Mouse (Mus musculus): ENCODE data around the gene Gm29427.
A peak's percentile ranks its signal among the peaks of the same experiment; 100 is the strongest.
"Not testable (repeated sequence)": the region's sequence is repeated elsewhere in the genome, so short reads cannot be mapped to it uniquely, and the experiment has no call there.

The Gm29427 gene

GRCm38 (mm10) chr1:130731741-130732337 is 16.2 kb upstream of the Gm29427 start, which contains the start of gene AA986860:
AA986860 (plus strand) TSS chr1:130731976.
- DNase-seq (ENCODE audit: low spot score), result peak; percentile 19

- DNase-seq (ENCODE audit: low spot score), result no peak
Measured at GRCm38 (mm10) chr1:130729153-130729552, 13.6 kb upstream of the Gm29427 start, which contains the start of gene Pfkfb2. Pfkfb2 (minus strand) TSS chr1:130729253.

DNA sequence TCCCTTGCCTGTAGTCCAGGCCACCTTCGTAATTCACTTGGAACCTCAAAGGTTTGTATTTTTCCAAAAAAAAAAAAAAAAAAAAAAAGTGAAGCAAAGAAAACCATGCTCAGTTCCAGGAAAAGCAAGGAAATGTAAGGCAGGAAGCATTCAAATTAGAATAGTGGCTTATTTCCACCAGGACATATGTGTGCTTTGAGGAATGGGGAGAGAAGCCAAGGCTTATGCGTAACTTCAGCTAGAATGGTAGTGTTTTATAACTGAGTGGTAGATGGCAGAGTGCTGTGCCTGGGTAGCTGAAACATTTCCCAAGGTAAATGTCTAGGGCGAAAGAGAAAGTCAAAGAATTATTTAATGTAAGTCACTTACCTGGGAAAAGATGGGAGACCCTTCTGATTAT is 13.1 kb upstream of the Gm29427 start:
- no peak for DNase-seq (ENCODE audit: low spot score)

- no peak for DNase-seq (ENCODE audit: low spot score)
Measured at GRCm38 (mm10) chr1:130728070-130728469, 12.5 kb upstream of the Gm29427 start.

- DNase-seq (ENCODE audit: low spot score), result no peak
Measured at GRCm38 (mm10) chr1:130726396-130726795, 10.8 kb upstream of the Gm29427 start.

GRCm38 (mm10) chr1:130724206-130724605 is 8.6 kb upstream of the Gm29427 start:
- DNase-seq (ENCODE audit: low spot score), result no peak

DNA sequence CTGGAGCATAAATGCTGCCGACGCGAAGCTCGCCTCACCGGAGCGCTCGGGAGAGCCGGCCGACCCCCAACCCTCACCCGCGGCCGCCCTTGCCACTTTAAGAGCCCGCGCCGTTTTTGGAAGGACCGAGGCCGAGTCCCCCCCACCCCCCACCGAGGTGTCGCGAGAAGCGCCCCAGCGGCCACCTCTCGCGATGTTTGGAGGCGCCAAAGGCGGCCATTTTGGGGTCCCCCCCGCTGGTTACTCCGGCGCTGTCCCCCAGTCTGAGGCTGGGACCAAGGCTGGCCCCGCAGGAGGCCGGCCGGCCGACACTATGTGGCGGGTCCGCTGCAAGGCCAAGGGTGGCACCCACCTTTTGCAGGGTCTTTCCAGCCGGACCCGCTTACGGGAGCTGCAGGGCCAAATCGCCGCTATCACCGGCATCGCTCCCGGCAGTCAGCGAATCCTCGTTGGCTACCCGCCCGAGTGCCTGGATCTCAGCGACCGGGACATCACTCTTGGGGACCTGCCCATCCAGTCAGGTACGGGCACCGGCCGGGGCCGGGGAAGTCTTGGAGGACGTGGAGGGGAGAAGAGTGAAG is 1.8 kb upstream of the Gm29427 start, which contains the start of gene Yod1:
Yod1 (plus strand) TSS at position 37 of the 581 bp plus-strand sequence.
- peak; percentile 90 for DNase-seq (ENCODE audit: low spot score)

GRCm38 (mm10) chr1:130716513-130717290 is 1.1 kb upstream of the Gm29427 start:
- peak; percentile 57 for DNase-seq (ENCODE audit: low spot score)

GRCm38 (mm10) chr1:130716218-130716512 is 566 bp upstream of the Gm29427 start:
- DNase-seq (ENCODE audit: low spot score), result no peak

GRCm38 (mm10) chr1:130714046-130714445 is 1.6 kb downstream of the Gm29427 start:
- DNase-seq (ENCODE audit: low spot score), result no peak

DNA sequence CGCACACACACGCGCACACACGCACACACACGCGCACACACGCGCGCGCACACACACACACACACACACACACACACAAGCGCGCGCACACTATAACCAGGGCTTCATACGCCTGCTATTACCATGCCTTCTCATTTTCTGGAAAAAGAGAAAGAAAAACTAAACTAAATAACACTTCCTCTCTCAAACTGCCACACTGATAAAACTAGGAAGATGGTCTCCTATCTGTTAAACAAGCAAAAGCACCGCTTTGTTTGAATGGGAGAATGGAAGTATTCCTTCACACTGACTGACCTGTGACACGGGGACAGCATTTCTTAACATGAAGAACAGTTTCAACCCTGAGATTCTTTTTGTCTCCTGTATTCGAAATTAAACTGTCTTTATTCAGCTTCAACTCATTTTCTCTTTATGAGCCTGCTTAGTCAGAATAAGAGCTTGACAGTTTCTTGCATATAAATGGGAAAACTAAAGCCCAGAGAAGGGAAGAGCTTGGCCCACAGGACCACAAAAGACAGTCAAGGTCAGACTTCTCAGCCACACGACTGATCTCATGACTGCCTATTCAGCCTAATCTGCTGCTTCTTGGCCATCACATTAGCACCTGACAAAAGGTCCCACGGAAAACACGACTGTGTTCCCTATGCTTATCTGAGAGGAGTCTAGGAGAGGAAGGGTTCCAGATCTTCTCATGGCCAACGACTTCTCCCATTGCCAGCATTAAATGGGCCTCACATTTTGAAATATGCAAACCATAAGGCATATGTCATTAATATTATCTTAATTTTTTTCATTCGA is 5.1 kb downstream of the Gm29427 start:
- DNase-seq (ENCODE audit: low spot score), result no peak

GRCm38 (mm10) chr1:130703613-130704012 is 12.0 kb downstream of the Gm29427 start:
- DNase-seq (ENCODE audit: low spot score), result no peak

- no peak for DNase-seq (ENCODE audit: low spot score)
Measured at GRCm38 (mm10) chr1:130701976-130702375, 13.6 kb downstream of the Gm29427 start.

- DNase-seq (ENCODE audit: low spot score), result no peak
Measured at GRCm38 (mm10) chr1:130699937-130700633, 15.5 kb downstream of the Gm29427 start.

- no peak for DNase-seq (ENCODE audit: low spot score)
Measured at GRCm38 (mm10) chr1:130698601-130699000, 17.0 kb downstream of the Gm29427 start.

DNA sequence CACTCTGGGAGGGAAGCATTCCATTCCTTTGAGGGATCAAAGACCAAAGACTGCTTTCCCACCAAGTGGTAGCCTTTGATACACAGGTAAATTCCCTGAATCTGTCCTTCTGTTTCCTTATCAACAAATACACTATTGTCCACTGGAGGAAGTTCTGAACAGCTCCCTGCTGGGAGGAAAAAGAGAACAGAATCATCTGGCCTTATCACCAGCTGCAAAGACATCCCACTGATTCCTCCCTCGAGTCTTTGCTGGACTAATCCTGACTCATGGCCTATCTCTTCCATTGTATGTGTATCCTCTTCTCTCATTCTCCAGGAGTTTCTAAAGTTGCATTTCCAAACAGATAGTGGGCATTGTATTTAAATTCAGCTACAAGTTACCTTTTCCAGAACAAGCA is 31.7 kb downstream of the Gm29427 start:
- DNase-seq (ENCODE audit: low spot score), result no peak

GRCm38 (mm10) chr1:130681656-130682413 is 33.8 kb downstream of the Gm29427 start:
- DNase-seq (ENCODE audit: low spot score), result no peak

DNA sequence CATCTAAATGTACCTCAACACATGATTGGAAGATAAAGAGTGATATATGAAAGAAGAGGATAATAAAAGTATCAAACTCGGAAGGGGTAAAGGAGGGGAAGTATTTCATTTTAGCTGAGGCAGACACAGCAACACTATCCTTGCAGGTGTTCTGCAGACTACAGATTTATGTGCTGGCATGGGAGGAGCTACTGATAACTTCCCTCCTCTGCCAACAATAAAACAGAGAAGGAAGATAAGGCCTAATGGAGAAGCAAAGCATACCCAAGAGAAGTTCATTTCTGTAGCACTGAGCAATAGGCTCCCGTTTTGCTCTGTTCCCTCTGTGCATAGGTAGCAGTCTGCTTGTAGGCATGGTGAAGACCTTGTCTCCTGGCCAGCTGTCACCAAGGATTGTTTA is 34.5 kb downstream of the Gm29427 start:
- DNase-seq (ENCODE audit: low spot score), result no peak

DNA sequence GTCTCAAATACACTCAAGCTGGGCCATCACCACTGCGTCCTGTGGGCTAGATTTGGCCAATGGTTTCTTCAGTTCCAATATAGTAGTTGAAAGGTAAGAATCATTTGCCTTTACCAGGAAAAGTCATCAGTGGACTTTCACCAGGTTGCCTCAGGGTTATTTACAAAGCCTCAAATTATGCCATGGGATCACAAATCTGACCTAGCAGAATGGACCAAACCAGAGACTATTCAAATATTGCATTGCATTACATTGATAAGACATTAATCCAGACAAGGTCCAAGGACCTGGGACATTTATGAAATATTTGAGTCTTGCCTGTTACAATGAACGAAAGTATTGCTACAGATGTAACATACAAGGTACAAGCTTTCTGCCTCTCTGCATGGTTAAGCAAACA is 37.0 kb downstream of the Gm29427 start:
- no peak for DNase-seq (ENCODE audit: low spot score)

DNA sequence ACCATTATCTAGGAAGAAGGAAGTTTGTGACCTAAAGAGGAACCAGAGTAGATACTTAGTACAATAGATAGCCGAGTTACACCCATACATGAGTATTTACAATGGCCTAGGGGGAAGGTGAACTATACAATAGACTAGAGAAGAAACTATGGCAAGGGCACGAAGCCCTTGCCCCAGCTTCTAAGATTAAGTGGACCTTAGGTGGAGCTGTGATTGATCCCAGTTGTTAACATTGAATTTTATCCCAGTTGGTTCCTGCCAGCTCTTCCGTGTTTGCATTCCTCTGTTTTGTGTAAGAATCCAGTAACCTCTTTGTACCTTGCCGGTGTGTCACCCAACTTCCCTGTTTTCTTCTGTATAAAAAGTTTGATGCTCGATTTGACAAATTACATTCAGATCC is 52.0 kb downstream of the Gm29427 start:
- not testable (repeated sequence) for DNase-seq (ENCODE audit: low spot score)

DNA sequence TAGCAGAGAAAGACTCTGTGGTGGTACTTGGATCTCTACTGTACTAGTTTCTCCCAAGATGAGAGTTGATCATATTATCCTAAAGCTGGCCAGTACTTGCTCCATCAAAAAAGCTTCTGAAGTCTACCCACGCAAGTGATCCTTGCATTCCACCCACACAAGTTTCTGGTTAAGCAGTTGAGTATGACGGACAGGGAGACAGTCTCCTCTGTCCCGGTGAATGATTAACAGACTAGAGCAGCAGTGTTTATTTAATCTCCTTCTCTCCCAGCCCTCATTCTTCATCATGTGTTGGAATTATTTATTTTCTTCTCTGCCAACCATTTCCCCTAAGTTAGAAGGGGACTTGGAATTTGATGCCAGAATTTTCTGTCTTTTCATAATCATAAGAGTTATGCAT is 54.1 kb downstream of the Gm29427 start, which contains the start of gene C4bp:
C4bp (minus strand) TSS at position 179 of the 400 bp plus-strand sequence.
- DNase-seq (ENCODE audit: low spot score), result no peak

Measured in testis, postnatal 14 days (tissue).